Mouse (Mus musculus) forebrain, embryonic 16.5 days (tissue): Measurements from ENCODE around the gene 1700010I14Rik. TPM values are rescaled to one million over a fixed set of nuclear protein-coding genes. Genes with fewer than 3 reads are reported as not detected.

ENCODE experiments used
- ATAC-seq: fragments of 200-750 bp; cut with Nextera tagmentation; 2 replicates; pipeline ENCODE4 v1.8.0; 2017; ENCODE audit warnings: mild to moderate bottlenecking, moderate library complexity
- H3K27ac ChIP-seq: fragments of 300-500 bp; sonication (generic); 2 replicates; pipeline ENCODE4 v1.5.1; 2014; ENCODE audit warnings: low read length, control low read depth
- H3K27me3 ChIP-seq: fragments of 300-500 bp; sonication (generic); replicated peaks from 2 replicates; pipeline ENCODE4 v1.6.1; 2014; ENCODE audit warnings: low read length; ENCODE audit not compliant: control insufficient read depth, insufficient read depth
- H3K36me3 ChIP-seq: fragments of 300-500 bp; sonication (generic); 2 replicates; pipeline ENCODE4 v1.6.1; 2014; ENCODE audit not compliant: control insufficient read depth, insufficient read depth
- H3K4me1 ChIP-seq: fragments of 300-500 bp; sonication (generic); replicated peaks from 2 replicates; pipeline ENCODE4 v1.6.1; 2014; ENCODE audit warnings: low read length; ENCODE audit not compliant: control insufficient read depth, insufficient read depth
- H3K4me2 ChIP-seq: fragments of 300-500 bp; sonication (generic); 2 replicates; pipeline ENCODE4 v1.6.1; 2014; ENCODE audit warnings: mild to moderate bottlenecking, low read length, control low read depth
- H3K4me3 ChIP-seq: fragments of 300-500 bp; sonication (generic); replicated peaks from 2 replicates; pipeline ENCODE4 v1.5.1; 2014; ENCODE audit warnings: mild to moderate bottlenecking, low read length, control low read depth
- H3K9ac ChIP-seq: fragments of 300-500 bp; sonication (generic); replicated peaks from 2 replicates; pipeline ENCODE4 v1.6.1; 2014; ENCODE audit warnings: low read depth, low read length, control low read depth
- H3K9me3 ChIP-seq: fragments of 300-500 bp; sonication (generic); 2 replicates; pipeline ENCODE4 v1.6.1; 2016; ENCODE audit warnings: low read length; ENCODE audit not compliant: control insufficient read depth
- WGBS: fragments of 180-500 bp; shearing (Covaris S2); extraction: QIAGEN DNeasy Blood & Tissue Kit; methylation state at CpG from one replicate; pipeline ENCODE4 v1.1.7; 2014; 5-methylcytosine and 5-hydroxymethylcytosine counted together
- polyA plus RNA-seq: library from polyadenylated mRNA; unstranded; fragments of >200 nt; fragmentation: Nextera tagmentation; extraction: Ambion mirVana; gene quantifications from 2 replicates; pipeline ENCODE4 v1.2.1, GENCODE M21; 2015

Gene 1700010I14Rik
- polyA plus RNA-seq, 1 experiment from 2014 or later, result 1.5 TPM

- Histone ChIP-seq H3K36me3 (peaks cover 11% of the 10 kb centered on the region), H3K4me2 (no peak overlapping the region), H3K9me3 (no peaks in the 10 kb centered on the region), H3K4me3 (no peak overlapping the region), H3K27me3 (no peaks in the 10 kb centered on the region), H3K4me1 (peaks cover 14% of the 10 kb centered on the region), H3K9ac (no peak overlapping the region), H3K27ac (no peak overlapping the region)
- ATAC-seq, result no peak
- WGBS, result 78% methylated on average over 5 of the region's 5 CpGs
Measured at GRCm38 (mm10) chr17:8973331-8973730, 14.8 kb upstream of the 1700010I14Rik start.

GRCm38 (mm10) chr17:8974423-8974822 lies 13.7 kb upstream of the 1700010I14Rik start:
- H3K27me3 ChIP-seq, result no peaks in the 10 kb centered on the region
- no peak overlapping the region for H3K4me2 ChIP-seq
- no peak overlapping the region for H3K4me3 ChIP-seq
- peaks cover 14% of the 10 kb centered on the region for H3K4me1 ChIP-seq
- H3K36me3 ChIP-seq, result peaks cover 14% of the 10 kb centered on the region
- H3K9me3 ChIP-seq, result no peaks in the 10 kb centered on the region
- 42% methylated on average over 7 of the region's 7 CpGs for WGBS
- no peak overlapping the region for H3K27ac ChIP-seq
- no peak overlapping the region for H3K9ac ChIP-seq
- ATAC-seq, result no peak

- Histone ChIP-seq H3K36me3 (peaks cover 14% of the 10 kb centered on the region), H3K27ac (no peak overlapping the region), H3K9me3 (no peaks in the 10 kb centered on the region), H3K4me2 (no peak overlapping the region), H3K4me3 (no peak overlapping the region), H3K4me1 (peaks cover 14% of the 10 kb centered on the region), H3K9ac (no peak overlapping the region), H3K27me3 (no peaks in the 10 kb centered on the region)
- WGBS, result 78% methylated on average over 6 of the region's 6 CpGs
- no peak for ATAC-seq
Measured at GRCm38 (mm10) chr17:8974823-8975397, 13.2 kb upstream of the 1700010I14Rik start.

GRCm38 (mm10) chr17:8976745-8977144 lies 11.4 kb upstream of the 1700010I14Rik start:
- H3K4me2 ChIP-seq, result no peak overlapping the region
- no peaks in the 10 kb centered on the region for H3K27me3 ChIP-seq
- ATAC-seq, result no peak
- peaks cover 14% of the 10 kb centered on the region for H3K4me1 ChIP-seq
- H3K9ac ChIP-seq, result no peak overlapping the region
- no peaks in the 10 kb centered on the region for H3K9me3 ChIP-seq
- no peak overlapping the region for H3K4me3 ChIP-seq
- WGBS, result 85% methylated on average over 6 of the region's 6 CpGs
- peaks cover 14% of the 10 kb centered on the region; the same call in 1 of the 2 replicates for H3K36me3 ChIP-seq
- H3K27ac ChIP-seq, result no peak overlapping the region

GRCm38 (mm10) chr17:8977271-8977670 lies 10.9 kb upstream of the 1700010I14Rik start:
- peaks cover 11% of the 10 kb centered on the region for H3K4me1 ChIP-seq
- H3K27ac ChIP-seq, result no peak overlapping the region
- H3K4me3 ChIP-seq, result no peak overlapping the region
- H3K27me3 ChIP-seq, result no peaks in the 10 kb centered on the region
- no peaks in the 10 kb centered on the region for H3K9me3 ChIP-seq
- no peak overlapping the region for H3K4me2 ChIP-seq
- H3K36me3 ChIP-seq, result peaks cover 19% of the 10 kb centered on the region; the same call in 1 of the 2 replicates
- no peak for ATAC-seq
- WGBS, result 83% methylated on average over 2 of the region's 2 CpGs
- H3K9ac ChIP-seq, result no peak overlapping the region

GRCm38 (mm10) chr17:8983576-8983975 lies 4.6 kb upstream of the 1700010I14Rik start:
- Histone ChIP-seq H3K27ac (no peak overlapping the region), H3K9ac (no peak overlapping the region), H3K27me3 (no peaks in the 10 kb centered on the region), H3K4me3 (no peak overlapping the region), H3K4me2 (no peak overlapping the region), H3K36me3 (peaks cover 17% of the 10 kb centered on the region; the same call in 1 of the 2 replicates), H3K9me3 (no peaks in the 10 kb centered on the region), H3K4me1 (peaks cover 37% of the 10 kb centered on the region)
- WGBS, result 62% methylated on average over 2 of the region's 2 CpGs
- ATAC-seq, result no peak

- peak overlapping the region; percentile 84 for H3K27ac ChIP-seq
- no peak overlapping the region for H3K9ac ChIP-seq
- no peaks in the 10 kb centered on the region for H3K9me3 ChIP-seq
- H3K4me1 ChIP-seq, result peaks cover 40% of the 10 kb centered on the region
- H3K27me3 ChIP-seq, result no peaks in the 10 kb centered on the region
- no peak overlapping the region for H3K4me3 ChIP-seq
- ATAC-seq, result peak; percentile 48
- WGBS, result 17% methylated on average over 5 of the region's 5 CpGs
- 0 out of 2 replicates have a peak, but pooled peaks cover 10% of the 10 kb centered on the region for H3K36me3 ChIP-seq
- no peak overlapping the region for H3K4me2 ChIP-seq
Measured at GRCm38 (mm10) chr17:8985714-8986113, 2.4 kb upstream of the 1700010I14Rik start.

GRCm38 (mm10) chr17:8986551-8986950 lies 1.6 kb upstream of the 1700010I14Rik start:
- Histone ChIP-seq H3K9me3 (no peaks in the 10 kb centered on the region), H3K4me2 (no peak overlapping the region), H3K4me3 (no peak overlapping the region), H3K36me3 (0 out of 2 replicates have a peak, but pooled peaks cover 9% of the 10 kb centered on the region), H3K9ac (no peak overlapping the region), H3K4me1 (peaks cover 40% of the 10 kb centered on the region), H3K27me3 (no peaks in the 10 kb centered on the region), H3K27ac (peak overlapping the region; percentile 71)
- ATAC-seq, result peak; percentile 16; the same call in 1 of the 2 replicates
- 43% methylated on average over 2 of the region's 2 CpGs for WGBS

GRCm38 (mm10) chr17:8987369-8987768 lies 764 bp upstream of the 1700010I14Rik start:
- no peaks in the 10 kb centered on the region for H3K27me3 ChIP-seq
- 0 out of 2 replicates have a peak, but pooled peaks cover under 1% of the 10 kb centered on the region for H3K36me3 ChIP-seq
- no peak overlapping the region for H3K4me2 ChIP-seq
- no peak overlapping the region for H3K9ac ChIP-seq
- H3K27ac ChIP-seq, result peak overlapping the region; percentile 71
- ATAC-seq, result no peak
- 78% methylated on average over 5 of the region's 5 CpGs for WGBS
- H3K4me3 ChIP-seq, result no peak overlapping the region
- H3K9me3 ChIP-seq, result no peaks in the 10 kb centered on the region
- H3K4me1 ChIP-seq, result peaks cover 40% of the 10 kb centered on the region
